In genomic region chr6:92704810-92705209, GRCm38 (mm10) we compare ENCODE assay signal across 9 mouse cellular contexts. TPM values are rescaled to one million over a fixed set of nuclear protein-coding genes. Genes with fewer than 3 reads are reported as not detected.
DNase-seq lines count a peak whose midpoint lies in the region; ATAC-seq lines count a peak whose summit lies in the region.
"Had no signal": no experiment of that assay in that cellular context is flagged by ENCODE, and none has a peak within 500 bp of the region (broad histone marks: within the 10 kb centered on the region; RNA-seq: fewer than 3 reads in every experiment).

No protein-coding gene starts in this region.

- ATAC-seq in hindbrain, embryonic 15.5 days (ENCODE audit: low FRiP score, low read depth) = peak; percentile 60; the same call in 1 of the 2 replicates
- ATAC-seq in midbrain, embryonic 14.5 days (ENCODE audit: low FRiP score, low TSS enrichment) = no peak
- ATAC-seq in megakaryocyte, adult 5-6 weeks (ENCODE audit: poor library complexity, severe bottlenecking) = no peak

- peak overlapping the region; percentile 90 for H3K4me3 ChIP-seq in hindbrain, embryonic 15.5 days
- peak overlapping the region; percentile 75 for H3K4me3 ChIP-seq in midbrain, embryonic 14.5 days (replicated peaks; ENCODE audit: low read depth, low read length)

- no peaks in the 10 kb centered on the region for H3K9me3 ChIP-seq in hindbrain, embryonic 15.5 days
- no peaks in the 10 kb centered on the region for H3K9me3 ChIP-seq in midbrain, embryonic 14.5 days (ENCODE audit: control insufficient read depth, low read length)

- H3K27ac ChIP-seq in hindbrain, embryonic 15.5 days (replicated peaks) = peak overlapping the region; percentile 78
- H3K27ac ChIP-seq in midbrain, embryonic 14.5 days (replicated peaks; ENCODE audit: low read depth, low read length) = peak overlapping the region; percentile 65

- peak overlapping the region; percentile 90 for H3K9ac ChIP-seq in hindbrain, embryonic 15.5 days
- H3K9ac ChIP-seq in midbrain, embryonic 14.5 days (replicated peaks; ENCODE audit: low read length) = peak overlapping the region; percentile 81

- H3K4me1 ChIP-seq in hindbrain, embryonic 15.5 days (replicated peaks) = peaks cover 31% of the 10 kb centered on the region
- H3K4me1 ChIP-seq in midbrain, embryonic 14.5 days (ENCODE audit: control insufficient read depth, insufficient read depth, low read length) = peaks cover 19% of the 10 kb centered on the region; the same call in 1 of the 2 replicates

- no peaks in the 10 kb centered on the region for H3K36me3 ChIP-seq in hindbrain, embryonic 15.5 days
- 0 out of 2 replicates have a peak, but pooled peaks cover 3% of the 10 kb centered on the region for H3K36me3 ChIP-seq in midbrain, embryonic 14.5 days (ENCODE audit: control insufficient read depth, insufficient read depth, low read length)
- H3K36me3 ChIP-seq: G1E had no signal

- WGBS in hindbrain, embryonic 15.5 days = 12% methylated on average over 9 of the region's 9 CpGs
- WGBS in midbrain, embryonic 14.5 days = 20% methylated on average over 9 of the region's 9 CpGs

- DNase-seq in kidney, postnatal 4 days = peak; percentile 31 to 46
- DNase-seq in kidney, adult 18-20 months = no peak
- DNase-seq in fibroblast of lung, adult 2 months (ENCODE audit: low read depth) = peak; percentile 12
- peak; percentile 50 for DNase-seq in midbrain, embryonic 14.5 days
- no peak for DNase-seq in thymus, postnatal 36 days
- no peak for DNase-seq in thymus, postnatal 4 days

- H3K27me3 ChIP-seq in hindbrain, embryonic 15.5 days = no peaks in the 10 kb centered on the region
- H3K27me3 ChIP-seq in midbrain, embryonic 14.5 days (ENCODE audit: control insufficient read depth, insufficient read depth, low read length) = 0 out of 2 replicates have a peak, but pooled peaks cover 6% of the 10 kb centered on the region

- H3K4me2 ChIP-seq in hindbrain, embryonic 15.5 days = peak overlapping the region; percentile 88
- H3K4me2 ChIP-seq in midbrain, embryonic 14.5 days (ENCODE audit: low read length) = peak overlapping the region; percentile 91

RNA-seq across cellular contexts. Expression of gene Prickle2, which starts 1.1 kb away (rescaled TPM):
- polyA plus RNA-seq in hindbrain, embryonic 15.5 days (2015; fragmentation: Nextera tagmentation; extraction: Ambion mirVana) = 15.2 and 16.1 TPM in 2 replicates
- 14.9 and 18.0 TPM in 2 replicates for polyA plus RNA-seq in midbrain, embryonic 14.5 days (2014; fragmentation: Nextera tagmentation; extraction: Ambion mirVana)
- total RNA-seq in megakaryocyte, adult 5-6 weeks (2015) = 0.02 TPM in 1 of 2 replicates, not detected in the other
- not detected in 2 replicates for total RNA-seq in megakaryocyte, adult 5-6 weeks (2017)
- polyA plus RNA-seq: G1E had no signal

Comparison
In these comparisons a context has a peak if more than half of its experiments do, and no peak if none do; other contexts are left out.
1. DNase-seq: peak in kidney, postnatal 4 days (2 of 2), fibroblast of lung, adult 2 months (single experiment) and midbrain, embryonic 14.5 days (single experiment); none in kidney, adult 18-20 months (single experiment), thymus, postnatal 36 days (0 of 2) and thymus, postnatal 4 days (single experiment).